Mouse (Mus musculus) splenic B cell, adult 2 months (primary cell): ENCODE measurements at regions not wholly inside any gene's neighbourhood (a gene's known extent, or its start where the extent isn't known, plus 50 kb on each side); places are given as distances from the start of the nearest gene placed in this dataset.

ENCODE experiments used
- DNase-seq: peaks from one replicate; pipeline ENCODE4 v3.0.0-alpha.2; 2011; ENCODE audit warnings: low read depth, low spot score
- H3K27me3 ChIP-seq: 2 replicates; pipeline ENCODE4 v1.6.1; 2012; ENCODE audit warnings: mild to moderate bottlenecking, low read length, moderate library complexity, mixed read lengths; ENCODE audit not compliant: control insufficient read depth, poor library complexity, insufficient read depth, severe bottlenecking
- H3K36me3 ChIP-seq: 2 replicates; pipeline ENCODE4 v1.6.1; 2012; ENCODE audit warnings: mild to moderate bottlenecking, low read length, moderate library complexity, mixed read lengths; ENCODE audit not compliant: control insufficient read depth, poor library complexity, insufficient read depth, severe bottlenecking

GRCm38 (mm10) chr2:179086915-179087314, 355.3 kb upstream of the Cdh4 start:
- H3K36me3 ChIP-seq, result no peaks in the 10 kb centered on the region
- DNase-seq, result no peak
- no peaks in the 10 kb centered on the region for H3K27me3 ChIP-seq

DNA sequence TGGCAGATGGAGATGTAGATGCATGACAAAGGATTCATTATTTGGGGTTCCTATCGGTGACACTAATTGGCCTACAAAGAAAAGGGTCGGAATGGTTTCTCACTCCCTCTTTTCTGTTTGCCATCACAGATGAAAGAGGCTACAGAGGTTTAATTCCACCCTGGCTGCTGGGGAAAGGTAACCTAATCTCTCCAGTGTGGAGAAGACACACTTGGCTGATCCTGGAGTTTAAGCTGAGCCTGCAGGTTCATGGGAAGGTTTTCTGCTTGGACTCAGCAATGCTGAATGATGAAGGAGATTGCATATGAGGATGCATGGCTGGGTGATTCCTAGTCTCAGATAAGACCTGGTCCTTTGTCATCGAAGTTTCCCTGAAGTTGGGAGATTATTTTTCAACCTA, 350.8 kb upstream of the Cdh4 start:
- DNase-seq, result no peak
- H3K27me3 ChIP-seq, result no peaks in the 10 kb centered on the region
- H3K36me3 ChIP-seq, result no peaks in the 10 kb centered on the region

DNA sequence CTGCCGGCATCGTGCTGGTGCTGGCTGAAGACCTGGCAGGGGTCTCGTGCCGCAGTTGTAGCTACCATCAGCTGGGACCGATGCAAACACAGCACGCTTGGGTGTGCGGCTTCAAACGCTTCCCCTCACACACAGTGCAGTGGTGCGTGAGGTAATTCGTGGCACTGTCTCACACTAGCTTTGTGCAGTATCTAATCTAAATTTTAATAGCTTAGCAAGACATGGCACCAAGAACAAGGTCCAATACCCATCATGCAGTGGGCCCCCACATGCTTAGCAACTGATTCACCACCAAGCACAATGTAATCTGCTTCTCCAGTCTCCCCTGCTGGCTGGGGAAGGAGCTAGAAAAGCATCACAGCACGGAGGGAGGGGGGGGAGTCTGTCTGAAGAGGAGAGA, 348.2 kb upstream of the Cdh4 start:
- Histone ChIP-seq H3K27me3 (no peaks in the 10 kb centered on the region), H3K36me3 (no peaks in the 10 kb centered on the region)
- DNase-seq, result no peak

DNA sequence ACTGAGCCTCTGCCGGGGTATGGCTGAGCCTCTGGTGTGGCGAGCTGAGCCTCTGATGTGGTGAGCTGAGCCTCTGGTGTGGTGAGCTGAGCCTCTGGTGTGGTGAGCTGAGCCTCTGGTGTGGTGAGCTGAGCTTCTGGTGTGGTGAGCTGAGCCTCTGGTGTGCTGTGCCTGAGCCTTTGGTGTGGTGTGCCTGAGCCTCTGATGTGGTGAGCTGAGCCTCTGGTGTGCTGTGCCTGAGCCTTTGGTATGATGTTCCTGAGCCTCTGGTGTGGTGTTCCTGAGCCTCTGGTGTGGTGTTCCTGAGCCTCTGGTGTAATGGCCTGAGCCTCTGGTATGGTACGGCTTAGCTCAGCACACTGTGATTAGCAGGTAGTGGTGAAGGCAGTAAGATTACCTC, 346.2 kb upstream of the Cdh4 start:
- Histone ChIP-seq H3K36me3 (no peaks in the 10 kb centered on the region), H3K27me3 (no peaks in the 10 kb centered on the region)
- no peak for DNase-seq

DNA sequence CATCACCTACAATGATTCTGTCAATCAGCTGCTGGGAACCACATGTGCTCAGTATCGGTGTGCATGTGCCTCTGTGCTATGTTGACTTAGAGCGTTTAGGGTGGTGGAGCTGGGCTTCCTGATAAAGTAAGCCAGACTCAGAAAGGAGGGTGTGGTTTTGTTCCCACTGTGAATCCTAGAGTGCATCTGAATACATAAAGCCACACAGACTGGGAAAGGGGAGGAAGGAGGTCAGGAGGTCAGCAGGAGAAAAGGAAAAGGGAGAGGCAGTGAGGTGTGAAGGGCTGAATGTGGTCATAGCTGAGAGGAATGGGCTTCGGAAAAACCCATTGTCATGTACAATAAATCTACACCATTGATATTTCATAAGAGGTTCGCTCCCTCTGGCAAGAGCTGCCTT, 345.4 kb upstream of the Cdh4 start:
- no peaks in the 10 kb centered on the region for H3K36me3 ChIP-seq
- no peaks in the 10 kb centered on the region for H3K27me3 ChIP-seq
- DNase-seq, result no peak

GRCm38 (mm10) chr2:179099783-179100182, 342.4 kb upstream of the Cdh4 start:
- no peak for DNase-seq
- Histone ChIP-seq H3K36me3 (no peaks in the 10 kb centered on the region), H3K27me3 (no peaks in the 10 kb centered on the region)

GRCm38 (mm10) chr2:179103114-179103513, 339.1 kb upstream of the Cdh4 start:
- Histone ChIP-seq H3K27me3 (no peaks in the 10 kb centered on the region), H3K36me3 (no peaks in the 10 kb centered on the region)
- DNase-seq, result no peak

- no peak for DNase-seq
- Histone ChIP-seq H3K36me3 (no peaks in the 10 kb centered on the region), H3K27me3 (no peaks in the 10 kb centered on the region)
Measured at GRCm38 (mm10) chr2:179112951-179113350, 329.3 kb upstream of the Cdh4 start.

GRCm38 (mm10) chr2:179128018-179128417, 314.2 kb upstream of the Cdh4 start:
- no peak for DNase-seq
- H3K36me3 ChIP-seq, result no peaks in the 10 kb centered on the region

GRCm38 (mm10) chr2:179128432-179128831, 313.8 kb upstream of the Cdh4 start:
- no peaks in the 10 kb centered on the region for H3K36me3 ChIP-seq
- no peaks in the 10 kb centered on the region for H3K27me3 ChIP-seq
- DNase-seq, result no peak

More at GRCm38 (mm10) chr2:179128018-179128417, 314.2 kb upstream of the Cdh4 start:
- H3K27me3 ChIP-seq, result no peaks in the 10 kb centered on the region

GRCm38 (mm10) chr2:179131004-179131403, 311.2 kb upstream of the Cdh4 start:
- H3K36me3 ChIP-seq, result no peaks in the 10 kb centered on the region
- no peak for DNase-seq
- H3K27me3 ChIP-seq, result no peaks in the 10 kb centered on the region

DNA sequence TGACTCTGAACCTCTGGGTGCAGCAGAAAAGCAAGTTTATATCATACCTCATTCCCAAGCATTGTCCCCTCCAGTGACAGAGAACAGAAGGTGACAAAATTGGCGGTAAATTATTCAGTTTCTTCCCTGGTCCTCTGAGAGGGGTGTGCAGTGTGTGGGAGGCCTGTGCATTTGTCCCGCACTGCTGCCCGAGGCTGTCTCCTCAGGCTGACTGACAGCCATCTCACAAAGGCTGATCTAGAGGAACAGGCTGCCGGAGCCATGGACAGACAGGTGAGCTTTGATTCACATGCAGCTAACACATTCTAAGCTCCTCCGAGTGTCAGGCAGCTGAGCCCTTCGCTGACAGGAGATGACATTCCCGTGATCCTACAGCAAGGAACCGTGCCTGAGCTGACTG, 299.9 kb upstream of the Cdh4 start:
- no peaks in the 10 kb centered on the region for H3K36me3 ChIP-seq
- DNase-seq, result no peak
- no peaks in the 10 kb centered on the region for H3K27me3 ChIP-seq

DNA sequence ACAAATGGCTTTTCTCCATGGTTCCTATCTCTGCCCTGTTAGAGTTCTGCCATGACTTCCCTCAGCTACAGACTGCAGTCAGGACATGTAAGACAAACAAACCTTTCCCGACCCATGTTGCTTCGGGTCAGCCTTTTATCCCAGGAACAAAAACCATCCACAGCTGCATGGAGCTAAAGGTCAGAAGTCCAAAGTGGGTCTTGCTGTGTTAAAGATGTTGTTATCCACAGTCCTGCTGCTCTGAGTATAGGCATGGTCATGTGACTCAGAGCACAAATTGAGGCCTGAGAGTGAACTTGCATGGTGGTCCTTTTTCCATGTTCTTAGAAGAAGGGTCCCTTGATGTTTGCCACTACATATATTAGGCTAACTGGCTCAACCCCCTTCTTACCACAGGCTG, 296.5 kb upstream of the Cdh4 start:
- Histone ChIP-seq H3K27me3 (no peaks in the 10 kb centered on the region), H3K36me3 (no peaks in the 10 kb centered on the region)
- no peak for DNase-seq

DNA sequence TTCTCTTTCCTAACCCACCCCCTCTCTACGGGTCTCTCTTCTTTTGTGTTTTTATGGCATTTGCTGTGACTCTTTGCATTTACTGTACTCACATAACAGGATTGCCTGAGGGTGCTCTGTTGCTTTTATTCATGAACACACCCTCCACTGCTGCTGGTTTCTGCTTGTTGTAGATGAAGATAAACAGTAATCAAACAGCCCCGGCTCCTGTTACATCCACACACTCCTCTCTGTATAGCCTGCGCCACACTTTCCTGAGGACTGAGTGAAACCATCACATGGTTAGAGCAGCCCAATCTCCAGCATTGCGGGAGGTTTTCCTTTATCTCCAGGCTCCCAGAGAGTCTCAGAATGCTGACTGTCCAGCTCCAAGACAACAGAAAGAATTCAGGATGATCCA, 296.0 kb upstream of the Cdh4 start:
- DNase-seq, result no peak
- H3K27me3 ChIP-seq, result no peaks in the 10 kb centered on the region
- no peaks in the 10 kb centered on the region for H3K36me3 ChIP-seq

DNA sequence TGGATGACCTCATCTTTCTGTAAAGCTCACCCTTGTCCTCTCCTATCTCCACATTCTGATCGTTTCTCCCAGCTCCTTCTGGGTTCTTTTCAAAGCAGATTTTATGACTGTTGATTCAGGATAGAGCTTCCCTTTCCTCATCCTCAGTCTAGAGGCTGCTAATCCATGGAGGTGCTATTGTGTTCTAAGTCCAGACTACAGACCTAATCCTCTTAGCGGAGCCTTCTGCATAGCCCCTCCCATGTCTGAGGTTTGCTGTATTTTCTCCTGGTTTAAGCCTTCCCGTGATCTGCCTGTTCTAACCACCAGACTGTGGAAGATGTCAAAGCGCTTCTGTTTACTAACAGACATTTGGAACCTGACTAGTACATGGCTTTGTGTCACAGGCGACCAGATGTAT, 294.0 kb upstream of the Cdh4 start:
- DNase-seq, result no peak
- no peaks in the 10 kb centered on the region for H3K27me3 ChIP-seq
- no peaks in the 10 kb centered on the region for H3K36me3 ChIP-seq

- H3K36me3 ChIP-seq, result no peaks in the 10 kb centered on the region
- no peak for DNase-seq
- H3K27me3 ChIP-seq, result no peaks in the 10 kb centered on the region
Measured at GRCm38 (mm10) chr2:179148667-179149066, 293.6 kb upstream of the Cdh4 start.
